Mouse (Mus musculus): ENCODE measurements around the gene Ptcd3. TPM values are rescaled to one million over a fixed set of nuclear protein-coding genes. Genes with fewer than 3 reads are reported as not detected.

Gene Ptcd3
- polyA plus RNA-seq (2015; fragmentation: Nextera tagmentation; extraction: Ambion mirVana) = 32.2 and 34.5 TPM in 2 replicates

DNA sequence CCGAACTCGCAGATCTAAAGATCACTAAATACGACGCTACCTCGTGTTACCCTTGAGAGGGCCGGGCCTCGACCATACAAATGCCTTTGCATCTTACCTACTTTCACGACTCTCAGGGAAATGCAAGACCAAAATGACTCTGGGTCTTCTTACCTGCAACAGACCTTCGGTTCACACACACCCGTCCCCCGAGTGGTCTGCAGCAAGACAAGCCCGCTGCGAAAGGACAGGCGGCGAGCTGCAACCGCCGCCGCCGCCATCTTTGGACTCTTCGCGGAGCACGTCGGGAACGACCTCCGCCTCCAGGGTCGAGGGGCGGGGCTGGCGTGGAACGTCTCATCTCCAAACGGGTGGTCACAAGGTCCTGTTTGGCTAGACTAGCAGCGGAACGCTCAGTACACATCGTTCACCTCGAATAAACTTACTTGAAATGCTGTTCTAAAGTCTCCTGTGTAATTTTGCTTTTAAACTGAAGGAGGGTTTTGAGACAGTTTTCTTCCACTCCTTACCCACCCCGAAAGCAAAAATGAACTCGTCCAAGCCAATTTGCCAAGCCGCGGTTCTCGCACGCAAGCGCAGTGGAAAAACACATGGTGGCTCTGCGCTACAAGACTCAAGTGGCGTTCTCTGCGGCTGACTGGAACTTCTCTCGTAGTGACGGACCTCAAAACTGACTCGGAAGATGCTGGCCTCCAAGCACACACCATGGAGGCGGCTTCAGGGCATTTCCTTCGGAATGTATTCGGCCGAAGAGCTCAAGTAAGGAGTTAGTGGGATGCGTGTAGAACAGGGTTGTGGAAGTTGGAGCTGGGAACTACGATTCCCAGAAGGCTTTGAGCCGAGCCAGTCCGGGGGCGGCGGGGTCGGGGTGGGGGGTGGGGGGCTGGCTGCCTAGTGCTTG is at the start of gene Ptcd3, which contains the start of gene Polr1a:
Ptcd3 (minus strand) TSS at position 270 of the 901 bp plus-strand sequence.
Polr1a (plus strand) TSS at position 573 of the 901 bp plus-strand sequence.

DNA sequence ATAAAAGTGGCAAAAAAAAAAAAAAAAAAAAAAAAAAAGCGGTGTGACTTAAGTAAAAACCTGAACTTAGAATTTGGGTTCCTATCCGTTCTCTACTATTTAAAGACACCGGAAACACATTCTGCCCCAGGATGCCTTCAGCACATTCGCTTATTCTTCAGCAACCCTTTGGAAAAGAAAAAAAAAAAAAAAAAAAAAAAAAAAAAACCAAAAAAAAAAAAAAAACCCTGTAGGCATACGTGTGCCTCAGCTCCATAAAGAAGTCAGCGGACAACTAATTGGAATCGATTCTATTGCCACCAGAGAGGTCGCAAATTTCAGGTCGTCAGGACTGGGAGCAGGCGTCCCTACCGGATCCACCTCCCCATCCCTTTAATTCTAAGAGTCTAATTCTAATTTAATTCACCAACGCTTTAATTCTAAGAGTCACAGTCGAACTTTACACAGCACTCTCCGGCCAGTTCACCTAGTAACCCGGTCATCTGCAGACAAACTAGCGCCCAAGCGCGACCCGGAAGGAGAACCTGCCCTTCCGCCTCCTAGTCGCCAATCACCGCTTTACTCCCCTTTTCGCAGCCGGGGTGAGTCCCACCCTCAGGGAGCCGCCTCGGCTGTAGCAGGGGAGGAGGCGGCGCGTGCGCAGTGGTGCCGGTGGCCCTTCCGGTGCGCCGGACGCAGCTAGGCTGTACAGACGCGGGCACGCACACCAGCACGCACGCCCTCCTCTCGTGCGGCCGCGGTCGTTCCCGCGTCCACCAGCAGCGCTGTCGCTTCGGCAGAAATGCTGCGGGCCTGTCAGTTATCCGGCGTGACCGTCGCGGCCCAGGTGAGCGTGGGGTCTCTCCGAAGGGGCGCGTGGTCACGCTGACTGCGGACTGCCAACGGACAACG is 77.6 kb downstream of the Ptcd3 start, which contains the start of gene Immt:
Immt (plus strand) TSS at position 642 of the 891 bp plus-strand sequence.

Other genes with a start within 250 kb of the Ptcd3 start
- 10.8 and 14.5 TPM in 2 replicates for gene Reep1, start 201.2 kb downstream of the Ptcd3 start, polyA plus RNA-seq (2015; fragmentation: Nextera tagmentation; extraction: Ambion mirVana)
- 58.5 and 58.6 TPM in 2 replicates for gene Mrpl35, start 81.8 kb downstream of the Ptcd3 start, polyA plus RNA-seq (2015; fragmentation: Nextera tagmentation; extraction: Ambion mirVana)
- gene Immt, start 77.4 kb downstream of the Ptcd3 start, polyA plus RNA-seq (2015; fragmentation: Nextera tagmentation; extraction: Ambion mirVana) = 106 and 116 TPM in 2 replicates
- gene Polr1a, start 303 bp upstream of the Ptcd3 start, polyA plus RNA-seq (2015; fragmentation: Nextera tagmentation; extraction: Ambion mirVana) = 14.4 and 14.5 TPM in 2 replicates
- 19.8 and 22.6 TPM in 2 replicates for gene St3gal5, start 188.8 kb upstream of the Ptcd3 start, polyA plus RNA-seq (2015; fragmentation: Nextera tagmentation; extraction: Ambion mirVana)

Measured in urinary bladder, postnatal 0 days (tissue).